Mouse (Mus musculus) embryonic stem cell, embryonic (primary cell): Measurements from ENCODE around the gene Rnf220.

Source experiments
- CTCF ChIA-PET, 4 experiments: fragments of 300-600 bp in 2 of 4; fragments of 350-600 bp in 2 of 4; sonication (Branson Sonifier 250); formaldehyde crosslinking; loops; one replicate each; lab custom pipeline; 2022; ENCODE audit warnings: inconsistent platforms in 2 of 4; lab: Charles Lee
- POLR2A ChIA-PET, 4 experiments: fragments of 300-600 bp in 2 of 4; fragments of 350-600 bp in 2 of 4; sonication (Branson Sonifier 250); formaldehyde crosslinking; loops; one replicate each; lab custom pipeline; 2022; ENCODE audit warnings: antibody characterized with exemption in 4 of 4, inconsistent platforms in 1 of 4; lab: Charles Lee

The Rnf220 gene

DNA sequence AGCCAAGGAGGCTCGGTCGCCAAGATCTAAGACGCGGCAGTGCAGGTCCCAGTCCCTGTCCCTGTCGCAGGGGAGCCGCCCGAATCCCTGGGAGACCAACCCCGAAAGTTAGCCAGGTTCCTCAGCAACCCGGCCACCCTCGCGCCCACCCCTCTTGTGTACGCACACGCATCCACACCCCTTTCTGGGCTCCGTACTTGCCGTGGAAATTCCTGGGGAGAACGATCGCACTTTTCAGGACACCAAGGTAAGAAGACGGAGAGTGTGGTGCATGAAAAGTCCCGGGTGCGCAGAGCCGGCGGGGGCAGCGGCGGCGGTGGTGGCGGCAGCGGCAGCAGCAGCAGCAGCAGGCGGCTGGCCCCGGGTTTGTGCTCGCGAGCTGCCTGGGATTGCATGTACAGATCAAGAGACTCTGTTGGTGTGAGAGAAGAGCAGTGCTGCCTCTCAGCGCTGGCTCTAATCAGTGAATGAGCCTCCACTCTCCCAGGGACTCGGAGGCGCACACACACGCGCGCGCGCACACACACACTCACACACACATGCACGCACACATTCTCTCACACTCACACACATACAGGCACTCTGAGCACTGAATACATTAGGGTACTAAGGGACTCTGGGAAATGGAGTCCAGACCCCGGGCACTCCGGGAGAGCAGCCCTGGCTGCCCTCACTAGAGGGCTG, at the start of gene Rnf220:
Rnf220 (minus strand) TSS at position 571 of the 684 bp plus-strand sequence.
- CTCF ChIA-PET, result interaction anchor here in 3 of 4 experiments (1.1 to 1.4 kb wide), 3 partner anchors 8 to 226 kb away, joined by 4 to 5 read pairs (median 4); no protein-coding TSS in a partner anchor
- POLR2A ChIA-PET, result interaction anchor here in 3 of 4 experiments (0.6 to 3.3 kb wide), 10 partner anchors 12 to 440 kb away, joined by 3 to 10 read pairs (median 4); no protein-coding TSS in a partner anchor

DNA sequence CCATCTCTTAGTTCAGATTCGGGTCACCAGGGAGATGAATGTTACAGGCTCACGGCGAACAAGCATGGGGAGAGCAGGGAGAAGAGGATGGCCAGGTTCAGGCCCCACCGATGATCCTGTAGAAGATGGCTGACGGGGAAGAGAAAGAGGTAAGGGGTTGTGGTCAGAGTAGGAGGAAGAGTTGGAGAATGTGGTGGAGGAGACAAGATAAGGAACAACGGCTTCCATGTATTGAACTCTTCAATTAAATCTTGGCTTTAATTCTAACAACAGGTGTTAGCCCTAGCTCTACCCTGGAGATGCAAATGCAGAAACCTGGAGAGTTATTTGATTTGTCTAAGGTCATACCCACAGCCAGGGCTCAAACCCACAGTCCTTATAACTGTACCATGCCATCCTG, 49.8 kb upstream of the Rnf220 start:
- POLR2A ChIA-PET, result no interaction called here
- CTCF ChIA-PET, result no interaction called here

DNA sequence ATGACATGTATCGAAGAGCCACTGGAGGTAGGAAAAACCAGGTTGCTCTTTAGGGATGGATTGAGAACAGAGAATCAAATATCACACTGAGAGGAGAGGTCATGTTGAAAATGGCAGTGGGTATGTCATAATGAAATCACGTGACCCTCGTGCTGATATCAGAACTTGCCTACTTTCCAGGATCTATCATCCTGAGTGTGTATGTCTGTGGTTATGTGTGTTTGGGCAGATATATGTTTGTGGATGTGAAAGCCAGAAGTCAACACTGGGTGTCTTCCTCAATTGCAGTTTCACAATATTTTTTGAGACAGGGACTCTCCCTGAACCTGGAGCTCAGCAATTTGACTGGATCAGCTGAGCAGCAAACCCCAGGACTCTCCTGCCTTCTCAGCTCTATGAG, 48.6 kb upstream of the Rnf220 start:
- ChIA-PET CTCF (no interaction called here), POLR2A (interaction anchor here in 2 of 4 experiments (0.6 to 1.4 kb wide), 3 partner anchors 9 to 255 kb away, joined by 3 read pairs; no protein-coding TSS in a partner anchor)

DNA sequence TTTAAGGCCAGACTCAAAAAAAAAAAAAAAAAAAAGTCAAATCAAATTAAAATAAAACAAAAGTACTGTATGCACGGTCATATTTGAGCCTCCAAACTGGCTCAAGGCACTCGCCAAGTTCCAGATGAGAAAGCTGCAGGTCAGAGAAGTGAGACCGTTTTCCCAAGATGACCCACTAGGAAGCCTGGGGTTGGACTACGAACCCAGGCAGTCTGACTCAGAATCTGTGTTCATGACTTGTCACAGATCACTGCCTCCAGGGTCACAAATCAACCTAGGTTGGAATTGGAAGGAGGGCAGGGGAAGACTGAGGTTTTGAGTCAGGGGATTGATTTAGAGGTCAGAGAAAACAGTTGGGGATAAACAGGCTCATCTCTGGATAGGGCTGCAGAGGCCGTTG, 43.7 kb upstream of the Rnf220 start:
- ChIA-PET CTCF (no interaction called here), POLR2A (interaction anchor here in 2 of 4 experiments (1.1 to 1.6 kb wide), 2 partner anchors 11 to 125 kb away, joined by 3 to 5 read pairs; no protein-coding TSS in a partner anchor)

DNA sequence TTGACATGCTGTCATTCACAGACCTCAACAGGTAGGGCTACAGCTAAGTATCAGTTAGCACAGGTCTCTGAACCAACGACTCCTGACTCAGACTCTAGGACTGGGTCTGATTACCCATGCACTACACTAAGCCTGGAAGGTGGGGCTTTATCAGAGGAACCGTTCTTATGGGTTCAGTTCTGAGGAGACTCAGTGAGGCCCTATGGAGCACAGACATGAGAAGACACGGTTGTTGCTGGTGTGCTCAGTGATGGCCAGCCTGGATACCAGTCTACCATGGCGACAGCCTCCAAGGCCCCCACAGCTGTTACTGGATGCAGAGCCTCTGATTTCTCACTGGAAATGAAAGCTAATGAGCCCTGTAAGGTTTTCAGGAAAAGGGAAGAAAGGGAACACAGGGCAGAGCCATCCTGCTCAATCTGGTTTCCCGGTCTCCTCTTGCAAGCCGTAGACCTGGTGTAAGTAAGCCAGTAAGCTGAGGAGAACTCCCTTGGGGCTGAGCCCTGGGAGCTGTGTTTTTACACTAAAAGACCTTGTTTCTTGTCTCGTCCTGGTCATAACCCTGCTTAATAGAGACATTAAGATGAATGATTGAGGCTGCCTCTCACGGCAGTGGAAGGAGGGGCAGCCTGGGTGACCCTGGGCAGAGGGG, 42.6 kb upstream of the Rnf220 start:
- CTCF ChIA-PET, result interaction anchor here in 1 of 4 experiments (1.3 kb wide), 1 partner anchor 11 kb away, joined by 3 read pairs; no protein-coding TSS in a partner anchor
- POLR2A ChIA-PET, result interaction anchor here in 2 of 4 experiments (1.6 to 1.8 kb wide), 2 partner anchors 11 to 12 kb away, joined by 5 to 9 read pairs; partner anchors contain the start of gene Eri3 (in 1 of the 2)

DNA sequence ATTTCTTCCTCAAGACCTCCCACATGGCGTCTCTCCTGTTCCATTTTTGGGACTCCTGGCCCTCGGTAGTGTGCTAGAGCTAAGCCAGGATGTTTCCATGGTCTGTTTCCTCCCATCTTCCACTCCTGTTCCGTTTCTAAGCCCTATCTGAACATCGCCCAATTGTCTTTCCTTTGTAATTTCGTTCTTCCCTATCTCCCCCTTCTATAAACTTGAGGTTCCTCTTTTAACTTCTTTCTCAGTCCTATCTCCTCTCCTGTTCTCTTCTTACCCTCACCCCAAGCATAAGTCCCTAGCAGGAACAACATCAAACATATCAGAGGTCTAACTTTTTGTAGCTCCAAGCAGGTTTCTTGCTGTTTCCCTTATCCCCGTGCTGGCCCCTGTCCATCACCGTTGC, 40.1 kb upstream of the Rnf220 start:
- POLR2A ChIA-PET, result interaction anchor here in 3 of 4 experiments (0.6 to 0.8 kb wide), 4 partner anchors 14 to 73 kb away, joined by 3 to 11 read pairs (median 4); no protein-coding TSS in a partner anchor
- CTCF ChIA-PET, result interaction anchor here in 2 of 4 experiments (0.7 to 2.1 kb wide), 2 partner anchors 9 to 314 kb away, joined by 3 to 9 read pairs; no protein-coding TSS in a partner anchor

DNA sequence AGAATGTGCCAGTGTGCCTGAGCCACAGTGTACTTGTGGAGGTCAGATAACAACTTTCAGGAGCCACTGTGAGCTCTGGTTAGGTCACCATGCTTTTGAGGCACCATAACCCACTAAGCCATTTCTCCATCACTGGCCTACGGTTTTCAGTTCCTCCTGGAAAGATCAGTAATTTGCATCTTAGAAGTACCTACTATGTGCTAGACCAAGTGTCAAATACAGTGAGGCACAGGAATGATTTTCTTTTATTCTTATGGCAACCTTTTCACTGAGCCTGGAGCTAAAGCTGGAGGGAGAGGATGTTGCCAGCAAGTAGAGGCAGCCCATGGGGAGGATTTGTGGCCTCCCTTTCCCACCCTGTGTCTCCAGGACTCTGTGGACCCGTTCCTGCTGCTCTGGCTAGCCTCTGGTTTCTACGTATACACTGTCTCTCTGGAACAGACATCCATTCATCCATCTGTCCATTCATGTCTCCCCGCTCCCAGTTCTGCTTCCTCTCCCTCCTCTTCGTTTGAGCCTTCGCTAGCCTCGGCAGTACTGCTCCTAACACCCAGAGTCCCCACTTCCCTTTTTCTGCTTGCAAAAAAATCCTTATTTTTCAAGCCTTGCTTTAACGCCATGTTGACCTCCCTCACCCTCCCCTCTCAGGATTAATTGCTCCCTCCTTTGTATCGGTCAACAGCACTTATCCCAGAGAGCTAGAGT, 38.8 kb upstream of the Rnf220 start:
- ChIA-PET POLR2A (interaction anchor here in 1 of 4 experiments (0.6 to 1.2 kb wide), 3 partner anchors 9 to 688 kb away, joined by 3 to 4 read pairs (median 4); no protein-coding TSS in a partner anchor), CTCF (interaction anchor here in 1 of 4 experiments (2.0 to 2.1 kb wide), 2 partner anchors 8 to 212 kb away, joined by 6 to 9 read pairs; no protein-coding TSS in a partner anchor)

DNA sequence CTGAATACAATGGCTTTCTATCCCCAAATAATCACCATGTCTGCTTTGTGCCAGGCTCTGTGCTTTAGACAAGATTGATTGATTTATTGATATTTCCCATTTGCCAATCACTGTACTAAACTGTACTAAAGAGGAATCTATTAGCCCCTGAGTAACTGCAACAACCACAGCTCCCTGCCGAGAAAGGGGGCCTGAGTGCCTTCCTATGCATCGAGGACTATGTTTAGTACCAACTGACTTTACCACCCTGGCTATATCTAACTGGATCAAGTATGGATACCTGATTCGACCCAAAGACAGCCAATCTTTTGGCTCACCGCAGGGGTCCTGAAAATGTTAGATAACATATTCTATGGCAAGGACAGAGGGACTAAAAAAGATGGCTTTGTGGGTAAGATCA, 33.0 kb upstream of the Rnf220 start:
- ChIA-PET POLR2A (interaction anchor here in 2 of 4 experiments (0.5 to 1.4 kb wide), 4 partner anchors 8 to 318 kb away, joined by 3 to 5 read pairs (median 4); no protein-coding TSS in a partner anchor), CTCF (interaction anchor here in 1 of 4 experiments (1.4 kb wide), 1 partner anchor 147 kb away, joined by 3 read pairs; no protein-coding TSS in a partner anchor)

DNA sequence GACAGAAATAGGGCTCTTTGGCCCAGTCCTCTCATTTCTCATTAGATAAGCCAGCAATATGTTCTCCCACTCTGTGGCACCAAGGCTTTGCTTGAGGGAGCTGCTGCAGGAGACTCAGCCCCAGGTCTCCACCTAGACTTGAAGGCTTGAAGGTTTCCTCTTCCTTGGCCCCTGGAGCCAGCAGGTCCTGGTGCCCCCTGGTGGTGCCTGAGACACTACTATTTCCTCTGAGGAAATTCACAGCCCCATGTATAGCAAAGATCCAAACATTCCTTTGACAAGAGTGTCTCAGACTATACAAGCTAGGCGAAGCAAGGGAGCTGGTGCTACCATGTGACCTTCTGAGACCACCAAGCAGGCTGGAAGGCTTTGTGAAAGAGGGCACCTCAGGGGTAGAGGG, 31.1 kb upstream of the Rnf220 start:
- POLR2A ChIA-PET, result interaction anchor here in 3 of 4 experiments (0.6 to 1.4 kb wide), 7 partner anchors 22 to 276 kb away, joined by 3 to 9 read pairs (median 3); partner anchors contain the start of gene Eri3 (in 1 of the 3)
- CTCF ChIA-PET, result interaction anchor here (0.5 to 2.6 kb wide), 28 partner anchors 9 to 298 kb away, joined by 3 to 22 read pairs (median 3); partner anchors contain the start of gene Eri3 (in 1 of the 4)

DNA sequence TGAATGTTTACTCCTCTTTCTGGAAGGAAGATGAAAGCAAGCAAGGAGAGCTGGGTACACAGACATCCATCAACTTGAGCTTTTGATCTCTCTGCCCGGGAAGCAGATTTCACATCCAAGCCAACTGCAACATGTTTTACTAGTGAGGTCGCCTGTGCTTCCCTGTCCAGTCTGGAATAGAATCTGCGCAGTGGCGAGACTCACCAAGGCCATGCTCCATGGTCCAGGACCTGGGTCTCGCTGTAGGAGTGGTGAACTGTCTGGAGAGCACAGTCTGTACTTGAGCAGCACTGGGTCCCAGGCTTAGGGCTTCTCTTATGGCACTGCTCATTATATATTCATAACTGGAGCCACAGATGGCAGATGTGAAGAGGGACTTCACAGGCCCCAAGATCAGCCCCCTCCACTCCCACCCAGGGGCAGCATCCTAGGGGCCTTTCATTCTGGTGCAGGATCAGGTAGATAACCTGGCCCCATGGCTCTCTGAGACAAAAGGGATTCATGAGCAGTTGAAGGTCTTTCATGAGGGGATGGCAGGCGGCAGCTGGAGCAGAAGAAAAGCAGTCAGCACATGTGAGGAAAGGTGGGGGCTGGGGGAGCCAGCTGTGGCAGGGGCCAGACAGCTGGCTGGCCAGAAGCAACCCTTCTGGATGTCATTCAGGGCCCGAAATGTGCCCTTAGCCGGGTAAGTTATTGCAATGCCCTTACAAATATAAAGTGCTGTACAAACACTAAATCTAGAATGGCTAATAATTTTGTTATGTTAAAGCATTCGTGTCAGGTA, 30.5 kb upstream of the Rnf220 start:
- ChIA-PET CTCF (interaction anchor here (0.6 to 2.6 kb wide), 18 partner anchors 8 to 297 kb away, joined by 3 to 22 read pairs (median 5); no protein-coding TSS in a partner anchor), POLR2A (interaction anchor here in 2 of 4 experiments (1.1 to 1.5 kb wide), 6 partner anchors 8 to 257 kb away, joined by 3 to 5 read pairs (median 4); partner anchors contain the start of gene Eri3 (in 1 of the 2))

DNA sequence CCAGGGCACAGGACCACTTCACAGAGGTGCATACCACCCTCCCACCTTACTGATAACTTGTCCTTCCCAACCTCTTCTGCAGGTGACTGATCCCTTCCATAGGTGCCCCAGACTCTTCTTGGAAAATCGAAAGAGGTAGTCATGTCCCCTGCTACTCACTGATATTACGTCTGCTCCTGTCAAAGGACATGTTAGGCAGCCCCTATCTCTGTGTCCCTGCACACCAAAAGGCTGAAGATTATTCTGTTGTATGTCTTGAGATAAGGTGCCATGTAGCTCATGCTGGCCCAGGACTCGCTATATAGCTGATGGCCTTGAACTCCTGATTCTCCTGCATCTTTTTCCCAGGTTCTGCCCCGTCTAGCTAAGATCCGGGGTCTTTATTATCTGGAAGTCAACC, 29.1 kb upstream of the Rnf220 start:
- ChIA-PET CTCF (interaction anchor here in 2 of 4 experiments (0.6 to 2.5 kb wide), 3 partner anchors 110 to 220 kb away, joined by 3 to 19 read pairs (median 3); no protein-coding TSS in a partner anchor), POLR2A (interaction anchor here in 3 of 4 experiments (0.7 to 1.5 kb wide), 3 partner anchors 9 to 256 kb away, joined by 3 to 4 read pairs (median 3); no protein-coding TSS in a partner anchor)

DNA sequence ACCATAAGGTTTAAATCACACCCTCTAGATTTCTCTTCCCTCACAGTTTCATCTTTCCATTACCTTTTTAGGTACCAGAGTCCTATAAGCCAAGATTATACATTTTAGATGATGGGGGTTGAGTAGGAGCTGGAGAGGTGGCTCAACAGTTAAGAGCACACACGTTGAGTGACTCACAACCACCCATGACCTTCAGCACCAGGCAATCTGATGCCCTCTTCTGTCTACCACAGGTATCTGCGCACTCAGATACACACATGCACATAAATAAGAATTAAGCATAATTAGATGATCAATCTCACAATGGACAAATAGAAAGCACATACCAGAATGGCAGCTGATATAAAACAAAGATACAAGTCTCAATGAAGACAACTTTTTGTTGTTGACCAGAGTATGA, 24.5 kb upstream of the Rnf220 start:
- ChIA-PET POLR2A (no interaction called here), CTCF (interaction anchor here in 2 of 4 experiments (0.6 to 1.1 kb wide), 2 partner anchors 70 to 197 kb away, joined by 5 to 7 read pairs; no protein-coding TSS in a partner anchor)

DNA sequence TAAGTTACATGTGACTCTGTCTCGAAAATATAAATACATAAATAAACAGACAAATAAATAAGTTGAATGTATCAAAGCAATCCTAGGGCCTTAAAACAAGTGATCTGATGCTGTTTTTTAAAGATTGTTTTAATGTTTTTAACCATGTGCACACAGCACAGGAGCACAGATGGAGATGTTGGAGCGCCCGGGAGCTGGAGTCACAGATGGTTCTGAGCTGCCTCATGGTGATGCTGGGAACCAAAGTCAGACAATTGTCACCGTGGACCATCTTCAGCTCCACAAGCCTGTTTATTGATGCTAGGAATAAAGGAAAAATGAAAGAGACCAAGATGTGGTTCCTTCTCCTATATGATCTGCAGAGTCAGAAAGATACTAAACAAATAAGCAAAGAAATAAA, 21.4 kb upstream of the Rnf220 start:
- ChIA-PET CTCF (interaction anchor here in 3 of 4 experiments (0.5 to 2.0 kb wide), 5 partner anchors 10 to 249 kb away, joined by 3 to 11 read pairs (median 3); no protein-coding TSS in a partner anchor), POLR2A (no interaction called here)

DNA sequence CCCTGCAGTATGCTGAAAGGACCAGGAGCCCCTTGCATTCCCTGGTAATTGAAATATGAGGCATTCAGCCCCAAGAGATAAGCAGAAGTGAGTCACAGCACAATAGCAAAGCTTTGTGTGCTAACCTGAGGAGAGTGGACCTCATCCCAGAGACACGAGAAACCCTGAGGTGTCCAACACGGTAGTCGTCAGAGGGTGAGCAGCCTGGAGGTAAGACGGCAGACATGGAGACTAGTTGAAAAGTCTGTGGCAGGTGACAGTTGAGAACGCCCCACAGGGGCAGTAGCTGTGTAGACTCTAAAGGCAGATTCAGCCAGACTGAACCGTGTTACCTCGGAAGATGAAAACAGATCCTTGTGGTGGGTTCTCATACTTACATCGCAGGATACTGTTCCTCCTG, 2.2 kb upstream of the Rnf220 start:
- ChIA-PET CTCF (no interaction called here), POLR2A (interaction anchor here in 2 of 4 experiments (0.8 to 1.3 kb wide), 3 partner anchors 17 to 170 kb away, joined by 3 read pairs; no protein-coding TSS in a partner anchor)

DNA sequence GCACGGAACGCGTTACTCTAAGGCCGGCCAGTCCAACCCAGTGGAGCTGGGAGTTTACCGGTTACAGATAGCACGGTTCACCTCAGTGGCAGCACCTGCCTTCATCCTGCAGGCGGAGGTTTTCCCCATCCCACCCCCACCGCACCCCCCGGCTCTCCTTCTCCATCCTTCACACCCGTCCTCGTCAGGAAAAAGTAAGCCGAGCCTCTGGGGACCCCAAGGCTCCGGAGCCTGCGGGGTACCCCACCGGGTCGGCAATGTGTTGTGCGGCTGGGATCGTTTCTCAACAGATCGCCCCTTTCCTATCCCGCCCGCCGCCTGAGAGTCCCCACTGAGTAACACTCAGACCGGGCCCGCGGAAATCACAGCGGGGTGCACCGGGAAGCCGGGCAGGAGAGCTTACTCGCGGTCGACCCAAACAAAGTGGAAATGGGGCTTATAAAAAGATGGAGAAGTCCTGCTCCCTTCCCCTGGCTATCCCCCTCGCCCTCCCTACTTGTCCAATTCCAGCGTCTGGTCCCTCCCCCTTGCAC, 917 bp downstream of the Rnf220 start:
- POLR2A ChIA-PET, result interaction anchor here in 3 of 4 experiments (0.6 to 3.3 kb wide), 30 partner anchors 9 to 545 kb away, joined by 3 to 11 read pairs (median 4); partner anchors contain the start of gene Eri3 (in 1 of the 3)
- CTCF ChIA-PET, result interaction anchor here in 3 of 4 experiments (0.6 to 2.5 kb wide), 8 partner anchors 9 to 226 kb away, joined by 3 to 14 read pairs (median 4); no protein-coding TSS in a partner anchor

DNA sequence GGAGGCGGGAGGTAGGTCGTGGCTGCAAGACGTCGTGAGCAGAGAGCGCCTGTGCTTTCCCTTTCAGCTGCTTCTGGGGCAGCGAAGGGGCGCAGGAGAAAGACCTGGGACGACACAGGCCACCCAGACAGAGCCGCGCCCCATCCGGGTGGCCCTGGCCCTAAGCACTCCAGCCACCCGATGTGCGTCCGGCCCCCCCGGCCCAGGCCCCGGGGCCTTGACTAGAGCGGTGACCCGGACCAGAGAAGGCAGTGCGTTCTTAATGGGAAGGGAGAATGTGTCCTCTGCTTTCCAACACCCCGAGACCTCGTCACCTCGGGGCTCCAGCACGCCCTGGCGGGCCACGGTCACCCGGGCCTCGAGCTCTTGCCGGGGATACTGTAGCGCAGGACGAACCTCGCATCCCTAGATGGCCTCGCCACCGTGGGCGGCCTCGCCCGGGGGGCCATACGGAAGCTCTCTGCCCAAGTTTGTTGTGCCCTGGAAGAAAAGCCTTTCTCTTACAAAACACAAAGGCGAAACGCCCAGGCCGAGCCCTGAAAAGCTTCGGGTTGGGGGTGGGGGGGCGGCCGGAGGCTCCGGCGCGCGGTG, 1.8 kb downstream of the Rnf220 start:
- CTCF ChIA-PET, result interaction anchor here in 3 of 4 experiments (0.6 to 2.5 kb wide), 8 partner anchors 10 to 1617 kb away, joined by 3 to 14 read pairs (median 4); no protein-coding TSS in a partner anchor
- POLR2A ChIA-PET, result interaction anchor here in 3 of 4 experiments (0.5 to 3.3 kb wide), 37 partner anchors 8 to 1799 kb away, joined by 3 to 11 read pairs (median 4); partner anchors contain the start of genes Eri3 (in 1 of the 3) and Ybx1 (in 1 of the 3)
